Mouse (Mus musculus) frontal cortex, postnatal 25 days (tissue): ENCODE data around the gene Errfi1.
"Not testable (repeated sequence)": the region's sequence is repeated elsewhere in the genome, so short reads cannot be mapped to it uniquely, and the experiment has no call there.

Source experiments
- DNase-seq, 2 experiments: peaks; one replicate each; pipeline ENCODE4 v3.0.0; 2022; ENCODE audit warnings: low spot score in 2 of 2

The Errfi1 gene

GRCm38 (mm10) chr4:150879631-150880030 lies 25.9 kb downstream of the Errfi1 start:
- DNase-seq: no peak

GRCm38 (mm10) chr4:150880364-150880763 lies 26.6 kb downstream of the Errfi1 start:
- DNase-seq: no peak

GRCm38 (mm10) chr4:150882632-150883031 lies 28.9 kb downstream of the Errfi1 start:
- no peak for DNase-seq

GRCm38 (mm10) chr4:150887903-150888302 lies 34.2 kb downstream of the Errfi1 start:
- no peak for DNase-seq

- no peak for DNase-seq
These were observed 34.8 kb downstream of the Errfi1 start for GRCm38 (mm10) chr4:150888492-150888891.

GRCm38 (mm10) chr4:150889273-150889954 lies 35.7 kb downstream of the Errfi1 start:
- no peak for DNase-seq

- DNase-seq: no peak
These were observed 36.2 kb downstream of the Errfi1 start for GRCm38 (mm10) chr4:150889955-150890315.

- DNase-seq: no peak
These were observed 37.6 kb downstream of the Errfi1 start for GRCm38 (mm10) chr4:150891308-150891707.

GRCm38 (mm10) chr4:150894718-150895501 lies 41.2 kb downstream of the Errfi1 start:
- DNase-seq: no peak

- no peak for DNase-seq
These were observed 43.3 kb downstream of the Errfi1 start for GRCm38 (mm10) chr4:150896896-150897624.

GRCm38 (mm10) chr4:150898716-150899365 lies 45.1 kb downstream of the Errfi1 start:
- peak in 1 of 2 experiments; percentile 45 for DNase-seq

GRCm38 (mm10) chr4:150900486-150900885 lies 46.8 kb downstream of the Errfi1 start:
- no peak for DNase-seq

GRCm38 (mm10) chr4:150901651-150902050 lies 47.9 kb downstream of the Errfi1 start:
- peak; percentile 48 to 74 for DNase-seq

- no peak for DNase-seq
These were observed 48.3 kb downstream of the Errfi1 start for GRCm38 (mm10) chr4:150902062-150902461.

GRCm38 (mm10) chr4:150903091-150903742 lies 49.5 kb downstream of the Errfi1 start:
- no peak for DNase-seq

GRCm38 (mm10) chr4:150907099-150907498 lies 53.4 kb downstream of the Errfi1 start:
- no peak for DNase-seq

- not testable (repeated sequence) for DNase-seq
These were observed 54.8 kb downstream of the Errfi1 start for GRCm38 (mm10) chr4:150908512-150908911.

GRCm38 (mm10) chr4:150909451-150910156 lies 55.9 kb downstream of the Errfi1 start:
- peak; percentile 93 to 98 for DNase-seq

- DNase-seq: no peak
These were observed 56.6 kb downstream of the Errfi1 start for GRCm38 (mm10) chr4:150910164-150910951.

GRCm38 (mm10) chr4:150913743-150914142 lies 60.0 kb downstream of the Errfi1 start:
- no peak for DNase-seq
